Mouse (Mus musculus) heart, embryonic 16.5 days (tissue): ENCODE measurements around the gene Ccdc78. TPM values are rescaled to one million over a fixed set of nuclear protein-coding genes. Genes with fewer than 3 reads are reported as not detected.
A peak's percentile ranks its signal among the peaks of the same experiment; 100 is the strongest.

Source experiments
- ATAC-seq: fragments of 200-750 bp; cut with Nextera tagmentation; replicated peaks from 2 replicates; pipeline ENCODE4 v1.8.0; 2017; ENCODE audit warnings: moderate number of reproducible peaks; ENCODE audit not compliant: insufficient read depth, low FRiP score; ENCODE audit errors: extremely low read depth
- H3K27ac ChIP-seq: fragments of 300-500 bp; sonication (generic); 2 replicates; pipeline ENCODE4 v1.5.1; 2014; ENCODE audit warnings: mild to moderate bottlenecking, low read length, control low read depth, moderate library complexity
- H3K27me3 ChIP-seq: fragments of 300-500 bp; sonication (generic); 2 replicates; pipeline ENCODE4 v1.6.1; 2014; ENCODE audit warnings: low read length, mixed read lengths; ENCODE audit not compliant: control insufficient read depth, insufficient read depth
- H3K36me3 ChIP-seq: fragments of 300-500 bp; sonication (generic); 2 replicates; pipeline ENCODE4 v1.6.1; 2014; ENCODE audit not compliant: control insufficient read depth, insufficient read depth
- H3K4me1 ChIP-seq: fragments of 300-500 bp; sonication (generic); 2 replicates; pipeline ENCODE4 v1.6.1; 2014; ENCODE audit warnings: low read length, mixed read lengths; ENCODE audit not compliant: control insufficient read depth, insufficient read depth
- H3K4me2 ChIP-seq: fragments of 300-500 bp; sonication (generic); 2 replicates; pipeline ENCODE4 v1.6.1; 2014; ENCODE audit warnings: low read depth, mild to moderate bottlenecking, control low read depth, low read length
- H3K4me3 ChIP-seq: fragments of 300-500 bp; sonication (generic); 2 replicates; pipeline ENCODE4 v1.5.1; 2014; ENCODE audit warnings: mild to moderate bottlenecking, control low read depth, low read length
- H3K9ac ChIP-seq: fragments of 300-500 bp; sonication (generic); 2 replicates; pipeline ENCODE4 v1.6.1; 2014; ENCODE audit warnings: low read length, control low read depth
- H3K9me3 ChIP-seq: fragments of 300-500 bp; sonication (generic); replicated peaks from 2 replicates; pipeline ENCODE4 v1.6.1; 2016; ENCODE audit warnings: low read length; ENCODE audit not compliant: control insufficient read depth
- WGBS: fragments of 180-500 bp; shearing (Covaris S2); extraction: QIAGEN DNeasy Blood & Tissue Kit; methylation state at CpG from one replicate; pipeline ENCODE4 v1.1.7; 2014; 5-methylcytosine and 5-hydroxymethylcytosine counted together
- polyA plus RNA-seq: library from polyadenylated mRNA; unstranded; fragments of >200 nt; fragmentation: Nextera tagmentation; extraction: Ambion mirVana; gene quantifications from 2 replicates; pipeline ENCODE4 v1.2.1, GENCODE M21; 2015

Ccdc78 gene
- polyA plus RNA-seq, 1 experiment from 2014 or later: 0.53 TPM

DNA sequence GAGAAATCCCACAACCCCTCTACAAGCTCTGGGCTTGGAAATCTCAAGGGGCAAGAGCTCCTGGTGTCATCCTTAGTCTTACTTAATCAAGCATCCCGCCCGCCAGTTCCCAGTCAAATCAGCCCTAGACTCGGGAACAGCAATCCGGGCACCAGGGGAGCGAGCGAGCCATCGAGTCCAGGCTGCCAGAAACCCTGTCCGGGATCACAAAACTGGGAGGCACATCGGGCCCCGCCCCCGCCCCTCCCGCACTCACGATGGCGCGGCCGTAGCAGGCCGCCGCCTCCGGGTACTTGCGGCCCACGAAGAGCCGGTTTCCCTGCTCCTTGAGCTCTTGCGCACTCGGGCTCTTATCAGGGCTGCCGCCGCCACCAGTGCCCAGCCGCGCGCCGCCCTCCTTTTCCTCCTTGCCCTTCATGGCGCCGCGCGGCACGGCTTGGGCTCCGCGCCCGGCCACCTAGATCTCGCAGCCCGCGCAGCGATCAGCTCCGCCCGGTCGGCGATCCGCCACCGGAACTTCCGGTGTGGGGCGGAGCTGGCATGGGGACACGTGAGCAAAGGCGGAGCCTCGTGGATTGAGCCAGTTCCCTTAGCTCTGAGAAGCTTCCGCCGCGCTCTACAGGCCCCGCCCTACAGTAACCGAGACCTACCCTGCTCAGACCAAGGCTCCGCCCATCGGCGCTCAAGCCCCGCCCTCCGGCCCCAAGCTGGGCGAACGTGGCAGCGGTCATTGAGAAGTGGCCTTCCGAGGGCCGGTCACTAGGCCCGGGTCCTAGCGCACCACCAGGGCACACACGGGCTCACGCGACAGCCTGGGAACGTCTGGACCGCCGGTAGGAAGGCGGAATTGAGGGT, 46.3 kb downstream of the Ccdc78 start:
- peak; percentile 91 for ATAC-seq
- H3K36me3 ChIP-seq: peaks cover 19% of the 10 kb centered on the region
- peak overlapping the region; percentile 90 for H3K4me3 ChIP-seq
- peak overlapping the region; percentile 97 for H3K9ac ChIP-seq
- under 1% methylated on average over 77 of the region's 77 CpGs for WGBS
- no peaks in the 10 kb centered on the region for H3K27me3 ChIP-seq
- H3K4me1 ChIP-seq: peaks cover 70% of the 10 kb centered on the region
- H3K9me3 ChIP-seq: no peaks in the 10 kb centered on the region
- H3K4me2 ChIP-seq: peak overlapping the region; percentile 98
- peak overlapping the region; percentile 99 for H3K27ac ChIP-seq

DNA sequence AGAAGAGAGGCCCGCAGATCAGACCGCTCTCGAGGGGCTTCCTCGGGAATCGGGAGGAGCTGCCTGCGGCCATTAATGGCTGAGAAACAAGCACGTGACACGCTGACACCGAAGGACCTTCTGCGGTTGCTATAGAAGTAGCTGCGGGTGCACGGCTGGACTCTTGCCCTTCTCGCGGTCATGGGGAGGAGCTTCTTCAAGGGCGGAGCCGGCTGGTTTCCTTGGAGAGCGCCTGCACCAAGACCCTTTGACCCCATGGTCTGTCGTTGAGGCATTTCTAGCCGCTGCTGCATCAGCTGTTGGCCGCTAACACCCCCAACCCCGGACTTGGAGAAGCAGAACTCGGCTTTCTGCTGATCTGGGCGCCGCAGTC, 46.9 kb downstream of the Ccdc78 start, which contains the start of gene Stub1:
TSS of gene Stub1 (minus strand) at position 114 of the 373 bp plus-strand sequence.
- WGBS: under 1% methylated on average over 24 of the region's 24 CpGs
- Histone ChIP-seq H3K9ac (peak within 1 kb of the TSS; percentile 97), H3K4me3 (peak within 1 kb of the TSS; percentile 90), H3K4me1 (peaks cover 67% of the 10 kb centered on the region), H3K9me3 (no peaks in the 10 kb centered on the region), H3K4me2 (peak within 1 kb of the TSS; percentile 98), H3K27me3 (no peaks in the 10 kb centered on the region), H3K36me3 (peaks cover 18% of the 10 kb centered on the region), H3K27ac (peak within 1 kb of the TSS; percentile 99)
- peak; percentile 76 for ATAC-seq

DNA sequence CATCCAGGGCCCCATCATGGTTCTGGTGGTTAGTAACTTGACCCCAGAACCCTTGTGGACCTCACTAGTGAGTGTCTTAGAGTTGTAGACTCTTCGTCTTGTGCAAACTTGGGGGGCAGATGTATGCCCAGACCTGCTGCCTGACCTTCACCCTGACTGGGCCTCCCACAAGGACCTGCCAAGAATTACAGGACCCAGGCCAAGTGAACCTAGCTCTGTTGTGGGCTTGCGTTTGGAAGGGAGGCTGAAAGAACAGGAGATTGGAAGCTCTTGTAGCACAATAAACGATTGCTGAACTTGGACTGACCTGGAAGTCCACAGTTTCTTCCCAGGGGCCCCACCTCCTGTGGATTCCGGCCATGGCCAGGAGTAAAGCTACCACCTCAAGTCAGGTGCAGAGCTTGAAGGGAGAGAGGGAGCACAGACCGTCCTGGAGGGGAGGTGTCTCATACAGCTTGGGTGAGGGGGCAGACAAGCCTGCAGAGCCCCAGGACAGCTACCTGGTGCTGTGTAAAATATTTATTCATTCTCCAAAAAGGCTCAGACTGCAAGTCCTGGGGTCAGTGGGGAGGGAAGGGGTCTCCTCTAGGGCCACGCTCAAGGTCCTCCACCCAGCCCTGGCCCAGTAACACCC, 47.7 kb downstream of the Ccdc78 start:
- no peak for ATAC-seq
- 18% methylated on average over 6 of the region's 6 CpGs for WGBS
- peak overlapping the region; percentile 93 for H3K9ac ChIP-seq
- H3K4me3 ChIP-seq: peak overlapping the region; percentile 90
- no peaks in the 10 kb centered on the region for H3K27me3 ChIP-seq
- H3K4me1 ChIP-seq: peaks cover 63% of the 10 kb centered on the region
- peak overlapping the region; percentile 92 for H3K4me2 ChIP-seq
- H3K27ac ChIP-seq: peak overlapping the region; percentile 99
- no peaks in the 10 kb centered on the region for H3K9me3 ChIP-seq
- H3K36me3 ChIP-seq: peaks cover 19% of the 10 kb centered on the region

DNA sequence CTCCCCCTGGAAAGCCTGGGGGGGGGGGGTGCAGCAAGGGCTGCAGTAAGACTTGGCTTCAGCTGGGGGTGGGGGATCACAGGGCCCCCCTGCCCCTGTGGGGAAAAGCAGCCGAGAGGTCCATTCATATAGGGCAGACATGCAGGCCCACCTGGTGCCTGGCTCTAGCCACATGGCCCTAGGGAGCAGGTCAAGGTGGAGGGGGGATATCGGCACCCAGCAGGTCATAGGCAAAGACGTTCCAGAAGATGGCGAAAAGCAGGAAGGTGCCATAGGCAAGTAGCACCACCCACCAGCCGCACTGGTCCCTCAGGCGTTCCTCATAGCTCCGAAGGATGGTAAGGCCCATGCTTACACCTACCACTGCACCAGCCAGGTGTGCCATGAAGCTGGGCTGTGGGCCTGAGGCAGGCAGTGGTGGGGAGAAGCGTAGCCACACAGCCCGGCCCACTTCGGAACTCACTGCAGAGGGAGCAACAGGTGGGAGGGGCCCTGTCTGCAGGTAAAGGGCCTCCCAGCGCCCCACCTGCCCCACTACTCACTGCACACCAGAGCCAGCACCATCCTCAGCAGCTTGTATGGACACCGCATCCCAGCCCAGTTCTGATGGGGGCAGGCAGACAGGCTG, 48.3 kb downstream of the Ccdc78 start:
- no peak for ATAC-seq
- Histone ChIP-seq H3K36me3 (peaks cover 26% of the 10 kb centered on the region), H3K4me2 (peak overlapping the region; percentile 92), H3K4me1 (peaks cover 58% of the 10 kb centered on the region), H3K9me3 (no peaks in the 10 kb centered on the region), H3K27me3 (no peaks in the 10 kb centered on the region), H3K27ac (peak overlapping the region; percentile 99), H3K9ac (peak overlapping the region; percentile 93), H3K4me3 (peak overlapping the region; percentile 90)
- WGBS: 88% methylated on average over 12 of the region's 12 CpGs

DNA sequence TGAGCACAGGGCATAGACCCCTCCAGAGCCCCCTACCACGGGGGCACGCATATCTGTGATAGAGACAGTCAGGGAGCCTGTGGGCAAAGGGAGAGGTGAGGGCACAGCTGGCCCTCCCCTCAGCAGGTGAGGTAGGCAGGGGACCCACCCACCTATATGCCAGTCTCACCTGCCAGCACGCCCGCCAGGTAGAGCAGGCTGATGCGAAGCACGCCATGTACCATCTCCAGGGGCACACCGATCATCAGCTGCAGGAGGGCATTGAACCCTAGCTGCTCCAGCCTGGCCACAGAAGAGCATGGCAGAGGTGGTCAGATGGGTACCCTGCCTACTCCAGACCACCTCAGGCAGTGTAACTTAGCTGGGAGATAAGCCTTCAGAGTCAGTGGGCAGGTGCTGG, 48.9 kb downstream of the Ccdc78 start:
- Histone ChIP-seq H3K4me3 (no peak overlapping the region), H3K4me2 (no peak overlapping the region), H3K27ac (no peak overlapping the region), H3K9me3 (no peaks in the 10 kb centered on the region), H3K9ac (no peak overlapping the region; the same call in 1 of the 2 replicates), H3K4me1 (peaks cover 53% of the 10 kb centered on the region), H3K36me3 (peaks cover 27% of the 10 kb centered on the region), H3K27me3 (no peaks in the 10 kb centered on the region)
- 95% methylated on average over 7 of the region's 7 CpGs for WGBS
- ATAC-seq: no peak

DNA sequence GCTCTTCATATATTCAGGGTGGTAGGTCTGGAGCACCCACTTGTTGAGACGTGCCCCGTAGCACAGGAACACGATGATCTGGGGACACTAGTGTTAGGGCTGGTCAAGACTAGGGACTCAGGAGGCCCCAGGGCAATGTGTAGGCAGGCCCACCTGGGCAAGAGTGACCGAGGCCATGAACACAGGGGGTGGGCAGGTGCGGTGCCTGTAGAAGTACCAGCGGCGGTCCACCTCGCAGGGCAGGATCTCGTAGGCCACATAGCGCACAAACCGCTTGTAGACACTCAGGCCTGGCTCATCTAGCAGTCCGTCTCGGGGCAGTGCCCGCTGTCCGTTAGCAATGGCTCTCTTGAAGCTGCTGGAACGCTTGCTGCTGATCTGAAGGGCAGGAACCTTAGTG, 49.4 kb downstream of the Ccdc78 start:
- no peak overlapping the region for H3K4me3 ChIP-seq
- peaks cover 28% of the 10 kb centered on the region for H3K36me3 ChIP-seq
- H3K4me1 ChIP-seq: peaks cover 49% of the 10 kb centered on the region
- WGBS: 93% methylated on average over 16 of the region's 16 CpGs
- no peak overlapping the region for H3K4me2 ChIP-seq
- no peak for ATAC-seq
- H3K9me3 ChIP-seq: no peaks in the 10 kb centered on the region
- no peak overlapping the region for H3K27ac ChIP-seq
- H3K27me3 ChIP-seq: no peaks in the 10 kb centered on the region
- H3K9ac ChIP-seq: peak overlapping the region; percentile 9; the same call in 1 of the 2 replicates

DNA sequence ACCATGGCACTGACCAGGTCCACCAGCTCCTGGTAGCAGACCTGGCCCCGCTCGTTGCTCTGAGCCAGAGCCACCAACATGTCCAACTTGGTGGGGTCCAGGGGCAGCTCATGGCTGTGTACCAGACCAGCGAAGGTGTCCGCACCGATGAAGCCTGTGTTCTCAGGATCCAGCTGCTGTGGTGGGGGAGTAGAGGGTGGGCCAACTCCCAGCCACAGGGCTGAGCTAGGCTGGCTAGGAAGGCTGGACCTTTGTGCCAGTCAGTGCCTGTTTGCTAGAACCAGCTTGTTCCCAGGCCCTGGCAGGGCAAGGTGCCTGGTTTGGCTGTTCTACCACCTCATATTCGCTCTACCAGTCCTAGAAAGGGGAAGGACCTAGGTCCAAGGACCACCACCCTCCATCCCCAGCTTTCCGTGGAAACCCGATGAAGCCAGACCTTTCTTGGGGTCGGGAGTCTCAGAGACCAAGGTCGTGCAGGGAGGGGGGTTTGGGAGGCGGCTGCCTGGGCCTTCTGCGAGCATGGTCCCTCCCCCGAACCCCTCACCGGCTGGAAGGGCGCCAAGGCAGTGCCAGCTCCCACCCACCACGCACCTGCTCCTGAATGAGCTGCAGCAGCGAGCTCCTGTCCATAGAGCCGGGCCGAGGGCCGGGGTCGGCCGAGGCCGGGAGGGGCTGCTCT, 50.2 kb downstream of the Ccdc78 start:
- Histone ChIP-seq H3K9ac (peak overlapping the region; percentile 77), H3K9me3 (no peaks in the 10 kb centered on the region), H3K27ac (peak overlapping the region; percentile 66), H3K4me1 (peaks cover 41% of the 10 kb centered on the region), H3K4me3 (peak overlapping the region; percentile 43), H3K27me3 (no peaks in the 10 kb centered on the region), H3K4me2 (peak overlapping the region; percentile 77), H3K36me3 (peaks cover 28% of the 10 kb centered on the region)
- ATAC-seq: no peak
- WGBS: 23% methylated on average over 22 of the region's 23 CpGs

DNA sequence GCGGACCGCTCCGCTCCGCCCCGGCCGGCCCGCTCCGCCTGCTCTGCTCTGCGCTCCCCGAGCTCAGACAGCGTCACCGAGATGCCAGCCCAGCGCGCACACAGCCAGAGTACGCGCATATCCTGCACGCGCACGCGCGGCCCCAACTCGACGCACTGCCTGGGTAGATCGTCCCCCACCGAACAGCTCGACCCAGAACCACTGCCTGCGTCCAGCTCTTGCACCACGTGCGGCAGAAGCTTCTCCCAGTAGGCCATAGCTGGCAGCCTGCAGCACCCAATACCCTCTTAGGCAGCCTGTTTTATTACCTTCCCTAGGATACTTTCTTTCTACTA, 50.7 kb downstream of the Ccdc78 start, which contains the start of gene Rhbdl1:
TSS of gene Rhbdl1 (minus strand) at position 220 of the 335 bp plus-strand sequence.
- Histone ChIP-seq H3K9ac (peak within 1 kb of the TSS; percentile 77), H3K4me3 (peak within 1 kb of the TSS; percentile 43), H3K27me3 (no peaks in the 10 kb centered on the region), H3K9me3 (no peaks in the 10 kb centered on the region), H3K4me2 (peak within 1 kb of the TSS; percentile 77), H3K4me1 (peaks cover 36% of the 10 kb centered on the region), H3K27ac (peak within 1 kb of the TSS; percentile 66), H3K36me3 (peaks cover 30% of the 10 kb centered on the region)
- under 1% methylated on average over 21 of the region's 29 CpGs for WGBS
- ATAC-seq: 0 out of 2 replicates have a peak, but pooled peaks have one; percentile 2
